Mouse (Mus musculus) liver, postnatal 0 days (tissue): ENCODE results near the gene Tyro3. TPM values are rescaled to one million over a fixed set of nuclear protein-coding genes. Genes with fewer than 3 reads are reported as not detected.

Experiments used
- ATAC-seq: fragments of 200-750 bp; cut with Nextera tagmentation; 2 replicates; pipeline ENCODE4 v1.8.0; 2017; ENCODE audit warnings: mild to moderate bottlenecking, moderate library complexity
- DNase-seq: peaks from one replicate; pipeline ENCODE4 v3.0.0-alpha.2; 2016
- H3K27ac ChIP-seq: fragments of 300-500 bp; sonication (generic); 2 replicates; pipeline ENCODE4 v1.5.1; 2014; ENCODE audit warnings: antibody characterized with exemption, moderate library complexity, mild to moderate bottlenecking, low read depth
- H3K27me3 ChIP-seq: fragments of 300-500 bp; sonication (generic); 2 replicates; pipeline ENCODE4 v1.6.1; 2014; ENCODE audit warnings: low read length, control low read depth, mixed read lengths; ENCODE audit not compliant: insufficient read depth
- H3K36me3 ChIP-seq: fragments of 300-500 bp; sonication (generic); replicated peaks from 2 replicates; pipeline ENCODE4 v1.6.1; 2014; ENCODE audit warnings: mild to moderate bottlenecking, control low read depth, low read length, moderate library complexity, mixed read lengths; ENCODE audit not compliant: insufficient read depth
- H3K4me1 ChIP-seq: fragments of 300-500 bp; sonication (generic); 2 replicates; pipeline ENCODE4 v1.6.1; 2014; ENCODE audit warnings: antibody characterized with exemption, mild to moderate bottlenecking, control low read depth; ENCODE audit not compliant: insufficient read depth
- H3K4me2 ChIP-seq: fragments of 300-500 bp; sonication (generic); 2 replicates; pipeline ENCODE4 v1.6.1; 2014; ENCODE audit warnings: low read depth, mild to moderate bottlenecking, low read length, moderate library complexity, mixed read lengths
- H3K4me3 ChIP-seq: fragments of 300-500 bp; sonication (generic); 2 replicates; pipeline ENCODE4 v1.5.1; 2014; ENCODE audit warnings: low read depth, low read length
- H3K9ac ChIP-seq: fragments of 300-500 bp; sonication (generic); replicated peaks from 2 replicates; pipeline ENCODE4 v1.6.1; 2014; ENCODE audit warnings: mild to moderate bottlenecking, moderate library complexity
- H3K9me3 ChIP-seq: fragments of 300-500 bp; sonication (generic); 2 replicates; pipeline ENCODE4 v1.6.1; 2016; ENCODE audit warnings: mild to moderate bottlenecking, control low read depth, low read length, mixed read lengths
- CTCF ChIP-seq: sonication (generic); IDR thresholded peaks from 2 replicates; pipeline ENCODE4 v1.5.1; 2016; ENCODE audit warnings: antibody characterized with exemption, low read depth
- EP300 ChIP-seq: IDR thresholded peaks from 2 replicates; pipeline ENCODE4 v1.6.1; 2016; ENCODE audit warnings: antibody characterized with exemption, low read depth, mild to moderate bottlenecking
- WGBS: fragments of 180-500 bp; shearing (Covaris S2); extraction: QIAGEN DNeasy Blood & Tissue Kit; methylation state at CpG from one replicate; pipeline ENCODE4 v1.1.7; 2014; ENCODE audit not compliant: insufficient replicate concordance; 5-methylcytosine and 5-hydroxymethylcytosine counted together
- polyA plus RNA-seq: library from polyadenylated mRNA; unstranded; fragments of >200 nt; fragmentation: Nextera tagmentation; extraction: Ambion mirVana; gene quantifications from 2 replicates; pipeline ENCODE4 v1.2.1, GENCODE M21; 2015

Gene Tyro3
- polyA plus RNA-seq, 1 experiment from 2014 or later = 0.26 TPM

DNA sequence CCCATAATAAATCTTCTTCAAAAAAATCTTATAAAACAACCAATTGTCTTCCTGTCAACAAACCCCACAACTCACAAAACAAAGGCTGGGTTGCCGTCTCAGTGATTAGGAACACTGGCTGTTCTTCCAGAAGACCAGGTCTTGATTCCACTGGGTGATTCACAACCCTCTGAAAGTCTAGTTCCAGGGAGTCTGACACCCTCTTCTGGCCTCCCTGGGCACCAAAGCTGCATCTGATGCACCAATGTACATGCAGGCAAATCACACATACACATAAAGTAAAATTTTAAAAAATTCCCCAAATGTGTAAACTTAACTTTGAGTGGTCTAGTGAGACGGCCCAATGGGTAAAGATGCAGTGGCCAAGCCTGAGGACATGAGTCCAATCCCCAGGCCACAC, 33.0 kb downstream of the Tyro3 start:
- no peaks in the 10 kb centered on the region for H3K9me3 ChIP-seq
- H3K9ac ChIP-seq = no peak overlapping the region
- no peak for ATAC-seq
- no peak overlapping the region for H3K27ac ChIP-seq
- WGBS = 60% methylated on average over 2 of the region's 2 CpGs
- no peaks in the 10 kb centered on the region for H3K36me3 ChIP-seq
- H3K27me3 ChIP-seq = no peaks in the 10 kb centered on the region
- DNase-seq = no peak
- no peak for TF ChIP-seq CTCF
- TF ChIP-seq EP300 = no peak
- no peaks in the 10 kb centered on the region for H3K4me1 ChIP-seq
- no peak overlapping the region for H3K4me2 ChIP-seq
- no peak overlapping the region for H3K4me3 ChIP-seq

GRCm38 (mm10) chr2:119834231-119834630, 36.7 kb downstream of the Tyro3 start:
- 70% methylated on average over 4 of the region's 4 CpGs for WGBS
- no peak overlapping the region for H3K27ac ChIP-seq
- H3K4me2 ChIP-seq = no peak overlapping the region
- H3K9me3 ChIP-seq = no peaks in the 10 kb centered on the region
- no peak overlapping the region for H3K4me3 ChIP-seq
- no peak overlapping the region for H3K9ac ChIP-seq
- no peaks in the 10 kb centered on the region for H3K36me3 ChIP-seq
- ATAC-seq (no peak), DNase-seq (no peak)
- TF ChIP-seq EP300 (no peak), CTCF (no peak)
- H3K27me3 ChIP-seq = no peaks in the 10 kb centered on the region
- no peaks in the 10 kb centered on the region for H3K4me1 ChIP-seq

DNA sequence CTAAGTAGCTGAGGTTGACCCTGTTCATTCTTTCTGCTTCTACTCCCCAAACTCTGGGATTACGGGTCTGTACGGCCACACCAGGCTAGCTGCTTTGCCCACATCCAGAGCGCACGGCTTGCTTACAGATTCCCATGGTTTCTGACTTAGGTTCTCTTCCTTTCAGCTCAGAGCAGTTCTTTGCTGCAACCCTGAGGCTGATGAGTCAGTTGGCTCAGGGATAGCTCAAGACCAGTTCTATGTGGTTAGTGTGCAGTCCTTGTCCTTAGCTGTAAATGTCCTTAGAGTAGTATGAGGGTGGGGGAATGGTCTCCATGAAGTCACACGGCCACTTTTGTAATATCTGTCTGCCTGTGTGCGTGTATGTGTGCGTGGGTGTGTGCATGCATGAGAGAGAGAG, 40.1 kb downstream of the Tyro3 start:
- H3K36me3 ChIP-seq = no peaks in the 10 kb centered on the region
- no peak overlapping the region for H3K9ac ChIP-seq
- TF ChIP-seq EP300 (no peak), CTCF (no peak)
- no peaks in the 10 kb centered on the region for H3K4me1 ChIP-seq
- H3K27me3 ChIP-seq = no peaks in the 10 kb centered on the region
- WGBS = 84% methylated on average over 7 of the region's 7 CpGs
- H3K27ac ChIP-seq = no peak overlapping the region
- no peaks in the 10 kb centered on the region for H3K9me3 ChIP-seq
- H3K4me2 ChIP-seq = no peak overlapping the region
- no peak overlapping the region for H3K4me3 ChIP-seq
- DNase-seq (no peak), ATAC-seq (no peak)

DNA sequence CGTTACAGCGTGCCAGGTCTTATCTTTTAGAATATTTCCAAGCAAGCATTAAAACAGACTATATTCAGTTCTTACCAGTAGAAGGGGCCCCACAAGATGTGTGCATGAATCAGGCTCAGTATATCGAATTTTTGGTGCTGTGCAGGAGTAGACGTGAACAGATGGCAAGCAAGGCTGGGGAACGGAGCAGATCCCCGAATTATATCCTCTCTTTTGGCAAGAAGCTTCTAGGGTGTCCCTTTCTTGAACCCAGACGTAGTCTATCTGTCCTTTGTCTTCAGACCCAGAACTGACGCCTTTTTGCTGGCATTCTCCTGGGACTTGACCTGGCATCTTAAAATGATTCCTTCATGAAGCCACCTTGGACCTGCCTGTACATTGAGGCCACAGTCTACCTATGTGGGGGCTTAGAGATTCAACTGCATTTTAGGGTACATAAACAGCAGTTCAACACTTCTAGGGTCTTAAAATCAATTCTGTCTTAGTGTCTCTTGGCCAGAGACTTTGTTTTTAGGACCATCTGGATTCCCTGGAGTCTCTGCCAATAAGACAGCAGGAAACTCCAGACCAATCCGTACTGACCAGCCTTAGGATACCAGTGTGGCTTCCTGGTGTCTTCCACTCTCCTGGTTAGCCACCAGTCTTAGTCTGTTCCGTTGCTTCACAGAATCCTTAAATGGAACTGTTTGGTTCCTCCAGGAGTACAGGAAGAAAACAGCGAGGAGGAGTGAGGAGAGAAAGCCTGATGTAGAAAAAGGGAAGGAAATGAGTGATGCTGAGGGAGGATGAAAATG, 41.0 kb downstream of the Tyro3 start:
- DNase-seq (no peak), ATAC-seq (no peak)
- no peak overlapping the region for H3K9ac ChIP-seq
- WGBS = 68% methylated on average over 11 of the region's 11 CpGs
- no peak overlapping the region for H3K4me3 ChIP-seq
- H3K4me2 ChIP-seq = no peak overlapping the region
- H3K4me1 ChIP-seq = no peaks in the 10 kb centered on the region
- no peaks in the 10 kb centered on the region for H3K27me3 ChIP-seq
- no peaks in the 10 kb centered on the region for H3K9me3 ChIP-seq
- H3K27ac ChIP-seq = no peak overlapping the region
- H3K36me3 ChIP-seq = no peaks in the 10 kb centered on the region
- TF ChIP-seq EP300 = no peak
- TF ChIP-seq CTCF = no peak

GRCm38 (mm10) chr2:119840008-119840407, 42.5 kb downstream of the Tyro3 start:
- TF ChIP-seq EP300 = no peak
- no peak for TF ChIP-seq CTCF
- DNase-seq (no peak), ATAC-seq (no peak)
- no peaks in the 10 kb centered on the region for H3K36me3 ChIP-seq
- H3K4me1 ChIP-seq = no peaks in the 10 kb centered on the region
- H3K27me3 ChIP-seq = no peaks in the 10 kb centered on the region
- no peak overlapping the region for H3K4me2 ChIP-seq
- no peak overlapping the region for H3K9ac ChIP-seq
- no peak overlapping the region for H3K4me3 ChIP-seq
- no peaks in the 10 kb centered on the region for H3K9me3 ChIP-seq
- H3K27ac ChIP-seq = no peak overlapping the region

DNA sequence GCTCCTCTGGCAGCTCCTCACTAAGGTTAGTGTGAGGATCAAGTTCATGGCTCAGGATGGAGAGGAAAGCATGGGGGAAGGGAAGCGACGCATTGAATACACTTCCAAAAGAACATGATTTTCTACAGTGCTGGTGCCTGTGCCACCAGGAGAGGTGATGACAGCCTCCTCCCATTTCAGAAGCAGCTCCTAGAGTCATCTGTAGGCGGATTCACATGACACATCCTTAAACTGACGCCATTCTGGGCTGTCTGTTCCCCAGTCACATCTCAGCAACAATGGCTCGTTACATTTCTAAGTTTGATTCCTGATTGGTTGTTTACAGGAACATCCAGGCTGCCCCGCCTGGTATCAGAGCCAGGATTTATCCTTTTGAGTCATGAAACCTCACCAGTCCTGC, 44.5 kb downstream of the Tyro3 start:
- Histone ChIP-seq H3K27me3 (no peaks in the 10 kb centered on the region), H3K4me2 (no peak overlapping the region), H3K4me1 (no peaks in the 10 kb centered on the region), H3K36me3 (no peaks in the 10 kb centered on the region), H3K9ac (no peak overlapping the region), H3K9me3 (no peaks in the 10 kb centered on the region), H3K27ac (no peak overlapping the region), H3K4me3 (no peak overlapping the region)
- no peak for ATAC-seq
- DNase-seq = no peak
- WGBS = 55% methylated on average over 6 of the region's 6 CpGs
- TF ChIP-seq CTCF (no peak), EP300 (no peak)
